In the genomic region with DNA sequence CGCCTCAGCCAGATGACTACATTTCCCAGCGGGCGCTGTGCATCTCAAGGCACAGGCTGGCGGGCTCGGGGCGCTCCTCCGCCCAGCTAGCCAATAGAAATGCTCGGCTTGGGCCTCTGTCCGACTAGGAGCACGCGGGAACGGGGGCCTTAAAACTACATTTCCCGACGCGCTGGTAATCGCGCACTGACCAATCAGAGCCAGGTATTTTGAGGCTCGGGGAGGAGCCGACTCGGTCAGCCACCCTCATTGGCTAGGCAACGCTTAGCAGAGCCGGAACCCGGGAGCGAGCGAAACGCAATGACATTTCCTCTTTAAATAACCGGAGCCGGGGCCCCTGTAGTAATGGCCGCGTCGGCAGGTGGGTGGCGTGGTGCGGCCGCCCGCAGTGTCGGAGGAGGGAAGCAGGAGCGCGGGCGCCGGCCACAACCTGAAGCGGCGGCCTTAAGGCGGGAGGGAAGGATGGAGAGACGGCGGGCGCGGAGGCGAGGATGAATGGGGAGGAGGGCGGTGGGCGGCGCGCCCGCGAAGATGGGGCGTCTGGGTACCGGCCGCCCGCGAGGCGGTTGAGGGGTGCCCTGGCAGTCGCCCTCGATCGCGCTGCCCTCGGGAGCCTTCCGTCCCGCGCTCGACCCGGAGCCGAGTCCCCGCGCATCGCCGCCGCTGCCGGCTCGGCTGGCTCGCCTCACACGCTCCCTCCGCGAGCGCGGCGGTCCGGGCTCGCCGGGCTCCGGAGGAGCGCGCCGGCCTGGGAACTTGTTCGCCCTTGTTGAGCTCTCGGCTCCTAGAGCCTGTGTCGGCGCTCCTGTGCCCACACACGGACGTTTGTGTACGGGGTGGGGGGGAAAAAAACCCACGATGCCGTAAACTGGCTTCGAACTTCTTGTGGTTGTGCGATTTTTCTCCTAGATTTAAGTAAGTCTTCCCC, we compare ENCODE assay signal across 8 mouse cellular contexts. TPM values are rescaled to one million over a fixed set of nuclear protein-coding genes. Genes with fewer than 3 reads are reported as not detected.
DNase-seq lines count a peak whose midpoint lies in the region; ATAC-seq lines count a peak whose summit lies in the region.

No protein-coding gene starts in this region.

- ATAC-seq in megakaryocyte progenitor cell, adult 5-6 weeks (replicated peaks; ENCODE audit: poor library complexity), result peak; percentile 95

- peak; percentile 99 for DNase-seq in adipocyte (ENCODE audit: low spot score)
- peak; percentile 98 for DNase-seq in embryo, embryonic 10 days (ENCODE audit: low spot score)
- DNase-seq in gastrocnemius, postnatal 10 days, result peak; percentile 85
- DNase-seq in induced T-regulatory cell, adult 2 months (ENCODE audit: low read depth), result peak; percentile 98
- DNase-seq in left cerebral cortex, adult 9 months (ENCODE audit: low spot score in 2 of 2), result peak; percentile 94 to 97
- DNase-seq in right cerebral cortex, postnatal 14 days, result peak; percentile 93
- DNase-seq in urinary bladder, postnatal 36 days (ENCODE audit: low spot score in 2 of 2), result peak; percentile 81 to 94

RNA-seq across cellular contexts. Expression of gene Kbtbd8, which starts 0.8 kb away (rescaled TPM):
- total RNA-seq in gastrocnemius, postnatal 10 days (2021), result under 1 TPM; 0.52 to 0.70 TPM
- 6.3 and 10.0 TPM in 2 replicates for total RNA-seq in megakaryocyte progenitor cell, adult 5-6 weeks (2015)
- 10.1 and 13.9 TPM in 2 replicates for total RNA-seq in megakaryocyte progenitor cell, adult 5-6 weeks (2017)

Comparison
In these comparisons a context has a peak if more than half of its experiments do, and no peak if none do; other contexts are left out.
1. Peak in every context shown above with its lines: DNase-seq and ATAC-seq.
2. RNA of gene Kbtbd8, which starts 0.8 kb away (total RNA-seq): 6.3 to 13.9 TPM in megakaryocyte progenitor cell, adult 5-6 weeks; 0.52 to 0.70 TPM in gastrocnemius, postnatal 10 days; every median in the first group is over 4 times any median in the second.